Mouse (Mus musculus) layer of hippocampus, adult 8-10 months (tissue): ENCODE measurements around the gene Midn. TPM values are rescaled to one million over a fixed set of nuclear protein-coding genes. Genes with fewer than 3 reads are reported as not detected.
A peak's percentile ranks its signal among the peaks of the same experiment; 100 is the strongest.

ENCODE experiments used
- DNase-seq, 2 experiments: peaks; one replicate each; pipeline ENCODE4 v3.0.0; 2022; ENCODE audit warnings: low spot score in 2 of 2
- total RNA-seq, 4 experiments: library from RNA; stranded (reverse); gene quantifications; 2 replicates each; pipeline ENCODE4 v1.2.4; 2022

Midn gene
- total RNA-seq, 4 experiments from 2014 or later, result 47.2 to 63.6 (median 58.0) TPM

DNA sequence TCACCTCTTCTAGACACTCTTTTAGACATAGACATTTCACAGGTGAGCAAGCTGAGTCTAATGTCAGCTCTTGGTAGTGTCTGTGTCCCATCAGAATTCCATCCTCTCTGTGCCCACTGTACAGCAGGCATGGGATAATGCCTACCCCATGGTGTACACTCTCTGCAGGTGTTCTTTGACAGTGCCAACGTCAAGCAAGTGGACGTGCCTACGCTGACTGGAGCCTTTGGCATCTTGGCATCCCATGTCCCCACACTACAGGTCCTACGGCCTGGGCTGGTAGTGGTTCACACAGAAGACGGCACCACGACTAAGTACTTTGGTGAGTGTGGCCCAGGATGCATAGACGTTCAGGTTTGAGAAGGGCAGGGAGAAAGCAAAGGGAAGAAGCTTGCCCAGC is 4.4 kb upstream of the Midn start:
- DNase-seq, result no peak

- DNase-seq, result no peak
These were observed 3.9 kb upstream of the Midn start for GRCm38 (mm10) chr10:80144159-80144558.

DNA sequence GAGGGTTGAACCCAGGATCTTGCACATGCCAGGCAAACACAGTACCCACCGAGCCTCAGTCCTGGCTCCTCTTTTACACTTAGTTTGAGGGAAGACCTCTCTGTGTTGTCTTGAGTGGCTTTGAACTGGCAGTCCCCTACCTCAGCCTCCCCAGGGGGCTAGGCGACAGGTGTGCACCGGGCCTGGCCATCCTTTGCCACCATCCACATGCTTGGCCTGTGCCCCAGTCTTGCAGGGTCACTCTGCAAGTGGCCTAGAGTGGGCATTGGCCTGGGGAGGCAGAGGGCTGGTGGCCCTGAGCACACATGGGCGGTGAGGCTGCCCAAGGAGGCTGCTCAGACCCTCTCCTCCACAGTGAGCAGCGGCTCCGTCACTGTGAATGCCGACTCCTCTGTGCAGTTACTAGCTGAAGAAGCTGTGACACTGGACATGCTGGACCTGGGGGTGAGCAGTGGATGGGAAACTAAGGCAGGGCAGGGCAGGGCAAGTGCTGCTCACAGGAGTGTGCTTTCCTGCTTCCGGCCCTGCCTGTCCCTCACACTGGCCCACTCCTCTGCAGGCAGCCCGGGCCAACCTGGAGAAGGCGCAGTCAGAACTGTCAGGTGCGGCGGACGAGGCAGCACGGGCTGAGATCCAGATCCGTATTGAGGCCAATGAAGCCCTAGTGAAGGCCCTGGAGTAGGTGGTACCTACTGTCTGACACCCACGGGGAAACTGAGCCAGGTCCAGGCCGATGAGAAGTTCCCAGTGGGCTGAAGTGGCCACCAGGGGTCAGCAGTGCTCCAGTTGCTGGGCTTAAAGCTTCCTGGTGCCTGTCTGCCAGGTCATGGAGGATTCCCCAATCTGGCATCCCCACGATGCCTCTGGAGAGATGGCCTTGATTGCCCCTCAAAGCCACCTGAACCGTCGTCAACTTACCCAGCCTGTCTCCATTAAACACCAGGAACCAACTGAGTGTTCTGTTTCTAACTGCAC is 2.9 kb upstream of the Midn start:
- peak; percentile 74 to 76 for DNase-seq

GRCm38 (mm10) chr10:80145896-80146295 is 2.2 kb upstream of the Midn start:
- DNase-seq, result no peak

- DNase-seq, result no peak
These were observed 1.5 kb upstream of the Midn start for GRCm38 (mm10) chr10:80146568-80147011.

- DNase-seq, result no peak
These were observed 840 bp upstream of the Midn start for GRCm38 (mm10) chr10:80147146-80147718.

GRCm38 (mm10) chr10:80148610-80149290 is 678 bp downstream of the Midn start:
- peak; percentile 87 to 91 for DNase-seq

DNA sequence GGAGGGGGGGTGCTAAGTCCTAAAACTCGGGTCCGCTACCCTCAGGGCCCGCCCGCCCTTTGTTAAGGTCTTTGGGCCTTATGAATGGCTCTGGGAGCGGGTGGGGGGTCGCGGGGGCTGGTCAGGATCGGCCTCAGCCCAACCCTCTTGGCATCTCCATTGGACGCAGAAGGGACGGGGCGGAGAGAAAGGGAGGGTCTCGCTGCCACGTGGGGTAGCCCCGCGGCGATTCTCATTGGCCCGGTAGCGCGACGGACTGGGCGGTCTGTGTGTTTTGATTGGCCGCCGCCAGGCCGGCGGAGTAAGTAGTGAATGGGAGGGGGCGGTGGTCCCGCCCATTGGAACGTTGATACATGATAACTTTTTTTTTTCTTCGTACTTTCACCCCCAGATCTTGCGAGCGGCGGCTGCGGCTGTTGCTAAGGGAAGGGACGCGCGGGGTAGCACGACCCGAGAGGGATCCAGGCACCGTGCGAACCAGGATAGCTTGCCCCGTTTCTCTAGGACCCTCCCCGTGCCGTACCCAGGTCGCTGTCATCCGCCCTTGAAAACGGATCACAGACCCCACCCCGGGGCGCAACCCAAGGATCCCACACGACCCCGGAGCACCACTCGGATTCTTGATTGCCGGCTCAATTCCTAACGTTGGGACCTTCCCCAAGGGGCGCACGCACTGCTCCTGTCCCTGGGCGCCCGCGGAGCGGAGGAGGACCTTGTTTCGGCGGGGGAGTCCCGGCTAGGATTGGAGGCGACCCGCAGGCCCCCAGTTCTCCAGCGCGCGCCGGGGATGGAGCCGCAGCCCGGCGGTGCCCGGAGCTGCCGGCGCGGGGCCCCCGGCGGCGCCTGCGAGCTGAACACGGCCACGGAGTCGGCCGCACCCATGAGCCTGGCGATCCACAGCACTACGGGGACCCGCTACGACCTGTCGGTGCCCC is 1.5 kb downstream of the Midn start:
- peak; percentile 97 to 98 for DNase-seq

GRCm38 (mm10) chr10:80150226-80151210 is 2.4 kb downstream of the Midn start:
- no peak for DNase-seq

DNA sequence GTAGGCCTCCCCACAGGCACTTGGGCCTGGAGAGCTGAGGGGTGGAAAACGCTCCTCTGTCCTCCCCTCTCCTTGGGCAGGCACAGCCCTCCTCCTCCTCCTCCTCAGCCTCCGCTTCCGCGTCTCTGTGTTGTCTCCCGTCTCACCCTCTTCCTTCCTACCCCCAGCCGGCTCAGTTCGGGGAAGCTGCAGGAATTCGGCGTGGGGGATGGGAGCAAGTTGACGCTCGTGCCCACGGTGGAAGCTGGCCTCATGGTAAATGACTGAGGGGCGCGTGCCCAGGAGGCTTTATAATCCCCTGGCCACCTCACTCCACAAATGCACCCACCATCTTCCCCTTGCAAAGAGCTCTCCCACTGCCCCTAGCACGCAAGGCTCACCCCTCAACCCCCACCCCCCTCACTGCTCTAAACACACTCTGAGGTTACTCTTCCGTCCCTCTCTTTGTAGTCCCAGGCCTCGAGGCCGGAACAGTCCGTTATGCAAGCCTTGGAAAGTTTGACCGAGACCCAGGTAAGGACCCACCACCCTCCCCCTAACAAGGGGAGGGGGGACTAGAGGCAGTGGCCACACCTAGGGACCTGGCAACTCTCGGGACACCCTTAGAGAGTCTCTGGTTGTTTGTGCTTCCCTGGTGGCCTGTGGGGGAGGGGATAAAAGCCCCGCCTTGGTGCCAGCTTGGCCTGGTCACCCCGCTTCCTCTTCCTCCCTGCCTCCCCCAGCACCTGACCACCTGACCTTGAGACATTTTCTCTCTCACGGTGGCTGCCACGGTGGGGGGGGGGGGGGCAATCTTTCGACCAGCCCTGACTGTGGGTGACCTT is 3.4 kb downstream of the Midn start:
- no peak for DNase-seq

DNA sequence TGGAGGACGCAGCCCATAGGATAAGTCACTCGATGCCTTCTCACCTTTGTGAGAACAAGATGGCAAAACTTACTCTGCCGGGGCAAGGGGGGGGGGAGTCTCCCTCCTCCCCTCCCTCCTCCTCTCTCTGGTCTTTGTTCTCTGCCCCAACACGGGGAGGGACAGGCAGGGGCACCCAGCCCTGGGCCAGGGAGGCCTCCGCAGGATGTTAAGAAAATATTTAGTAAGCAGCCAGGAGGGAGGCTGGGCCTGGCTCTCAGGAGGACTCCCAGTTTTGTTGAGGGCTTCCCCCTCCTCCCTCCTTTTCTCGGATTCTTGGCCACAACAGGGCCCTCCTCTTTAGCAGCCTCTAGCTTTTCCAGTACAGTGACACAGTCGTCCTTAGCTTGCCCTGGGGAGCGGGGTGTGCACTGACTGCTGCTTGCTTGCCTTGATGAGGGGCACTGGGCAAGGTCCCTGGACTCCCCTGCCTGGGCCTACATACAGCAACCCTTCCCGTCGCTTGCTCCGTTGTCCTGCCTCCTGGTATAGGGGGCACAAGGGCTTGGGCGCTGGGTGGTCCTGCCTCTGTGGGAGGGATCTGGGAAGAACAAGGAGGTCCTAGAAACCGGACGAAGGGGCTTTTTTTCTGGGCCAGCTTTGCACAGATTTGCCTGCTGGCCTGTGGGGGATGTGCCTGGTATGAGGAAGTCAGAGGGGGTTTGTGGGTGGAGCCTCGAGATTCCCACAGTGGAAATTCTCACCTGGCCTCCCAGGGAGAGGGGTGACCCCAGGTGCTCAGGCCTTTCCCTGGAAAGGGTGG is 4.2 kb downstream of the Midn start:
- DNase-seq, result no peak

DNA sequence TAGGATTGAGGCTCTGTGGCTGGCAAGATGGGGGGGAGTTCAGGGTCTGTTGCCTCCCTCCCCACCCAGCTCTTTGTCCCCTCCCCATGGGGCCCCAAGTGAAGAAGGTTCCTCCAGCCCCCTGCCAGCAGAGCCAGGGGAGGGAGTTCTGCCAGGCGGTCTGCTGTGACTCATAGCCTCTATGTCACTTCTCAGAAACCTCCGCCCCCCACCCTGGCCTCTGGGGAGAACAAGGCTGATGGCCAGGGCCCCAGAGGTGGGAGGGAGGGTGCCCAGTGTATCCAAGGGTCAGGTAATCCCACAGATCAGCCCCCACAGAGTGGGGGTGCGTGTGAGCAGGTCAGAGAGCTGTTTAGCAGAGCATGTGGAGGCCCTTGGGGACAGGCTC is 4.8 kb downstream of the Midn start:
- no peak for DNase-seq

DNA sequence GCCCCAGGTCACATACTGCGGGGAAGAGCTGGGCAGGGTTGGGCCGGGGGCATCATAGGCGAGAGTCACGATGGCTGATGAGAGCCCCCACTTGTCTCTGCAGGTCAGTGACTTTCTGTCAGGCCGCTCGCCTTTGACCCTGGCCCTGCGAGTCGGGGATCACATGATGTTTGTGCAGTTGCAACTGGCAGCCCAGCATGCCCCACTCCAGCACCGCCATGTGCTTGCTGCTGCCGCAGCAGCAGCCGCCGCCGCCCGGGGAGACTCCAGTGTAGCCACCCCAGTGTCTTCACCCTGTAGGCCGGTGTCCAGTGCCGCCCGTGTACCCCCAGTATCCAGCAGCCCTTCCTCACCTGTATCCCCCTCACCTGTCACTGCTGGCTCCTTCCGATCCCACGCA is 5.6 kb downstream of the Midn start:
- DNase-seq, result no peak

DNA sequence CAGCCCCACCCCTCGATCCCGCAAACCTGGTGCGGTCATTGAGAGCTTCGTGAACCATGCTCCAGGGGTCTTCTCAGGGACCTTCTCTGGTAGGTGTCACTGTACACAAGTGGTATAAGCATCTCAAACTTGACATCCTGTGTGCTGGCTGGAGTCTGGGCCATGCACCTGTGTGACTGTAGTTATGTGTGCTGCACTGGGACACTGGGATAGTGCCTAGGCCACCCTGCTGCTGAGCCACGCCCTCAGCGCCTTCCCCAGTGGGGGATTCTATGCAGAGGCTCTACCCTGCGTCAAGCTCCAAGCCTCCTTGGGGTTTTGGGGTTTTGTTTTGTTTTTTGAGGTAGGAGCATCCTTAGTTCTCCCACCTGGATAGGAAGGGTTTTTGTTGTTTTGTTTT is 6.3 kb downstream of the Midn start:
- no peak for DNase-seq

DNA sequence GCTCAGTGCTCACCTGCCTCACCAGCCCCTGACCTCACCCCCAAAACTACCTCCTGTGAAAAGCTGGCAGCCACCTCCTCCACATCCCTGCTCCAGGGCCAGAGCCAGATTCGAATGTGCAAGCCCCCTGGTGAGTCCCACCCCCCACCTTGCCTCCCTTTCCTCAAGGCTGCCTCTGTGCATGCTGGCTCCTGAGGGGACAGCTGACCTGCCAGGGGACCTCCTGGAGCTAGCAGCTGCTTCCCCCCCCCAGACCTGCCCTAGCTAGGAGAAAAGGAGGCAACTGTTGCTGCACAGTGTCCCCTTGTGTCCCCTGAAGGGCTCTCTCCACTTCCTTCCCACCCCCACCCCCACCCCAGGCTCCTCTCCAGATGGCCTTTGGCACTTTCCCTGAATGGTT is 7.2 kb downstream of the Midn start:
- DNase-seq, result no peak

GRCm38 (mm10) chr10:80156002-80156751 is 8.1 kb downstream of the Midn start:
- DNase-seq, result no peak

GRCm38 (mm10) chr10:80156752-80157053 is 8.6 kb downstream of the Midn start:
- no peak for DNase-seq
